Mouse (Mus musculus): ENCODE results near the gene Gemin8. TPM values are rescaled to one million over a fixed set of nuclear protein-coding genes. Genes with fewer than 3 reads are reported as not detected.

Gene Gemin8
- polyA plus RNA-seq, 1 experiment, result 7.2 TPM

DNA sequence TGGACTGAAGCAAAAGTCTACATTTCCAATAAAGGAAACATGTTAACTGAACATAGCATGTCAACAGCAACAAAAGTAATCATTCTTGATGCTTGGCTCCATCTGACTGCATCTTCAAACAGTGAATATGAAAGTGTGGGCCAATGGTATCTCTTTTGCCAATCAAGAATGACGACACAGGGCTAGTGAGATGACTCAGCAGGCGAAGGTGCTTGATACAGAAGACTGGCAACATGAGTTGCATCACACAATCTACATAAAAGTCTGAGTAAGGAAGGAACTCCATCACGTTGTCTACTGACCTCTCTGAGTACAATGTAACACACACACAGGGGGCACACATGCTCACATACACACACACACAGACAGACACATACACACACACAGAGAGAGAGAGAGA is 59.5 kb downstream of the Gemin8 start:
- no peak for TF ChIP-seq POLR2A (IDR thresholded peaks at IDR 0.05; ENCODE audit: control insufficient read depth, low read depth, low read length)
- no peak for TF ChIP-seq CTCF (IDR thresholded peaks at IDR 0.05; ENCODE audit: control insufficient read depth, insufficient read depth, insufficient replicate concordance, low read depth, low read length)
- H3K4me3 ChIP-seq (ENCODE audit: control insufficient read depth, low read depth, low read length), result no peak overlapping the region

DNA sequence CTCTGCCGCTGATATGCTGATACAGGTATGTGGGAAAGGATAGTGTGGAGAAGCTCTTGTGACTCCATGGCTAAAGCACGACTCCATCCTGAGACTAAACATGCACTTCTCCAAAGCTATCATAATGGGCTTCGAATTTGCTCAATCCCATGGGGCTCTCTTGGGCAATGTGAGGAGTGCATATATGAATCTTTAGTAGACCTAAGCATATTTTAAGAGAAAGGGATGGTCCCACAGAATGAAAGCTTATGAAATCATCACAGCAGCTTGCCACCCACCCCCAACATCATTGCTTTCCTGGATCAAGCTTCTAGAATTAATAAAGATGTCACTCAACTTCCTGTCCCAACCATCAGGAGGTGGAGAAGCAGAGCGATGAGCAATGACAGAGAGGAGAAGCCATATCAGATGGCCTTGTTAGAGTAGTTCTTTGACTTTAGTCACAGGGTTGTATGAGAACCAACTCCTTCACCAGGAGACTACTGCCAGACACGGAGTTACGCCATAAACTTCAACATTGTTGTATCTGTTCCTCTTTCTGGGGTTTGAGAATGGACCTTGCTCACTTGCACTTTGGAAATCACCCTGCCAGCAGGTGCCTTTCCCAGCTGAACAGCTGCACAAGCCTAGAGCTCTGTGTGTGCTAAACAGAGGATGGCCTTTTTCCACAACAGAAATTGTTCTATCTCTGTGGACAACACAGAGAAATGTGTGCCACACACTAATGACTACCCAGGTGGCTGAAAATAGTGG is 60.4 kb downstream of the Gemin8 start:
- Histone ChIP-seq H3K4me1 (ENCODE audit: control insufficient read depth, insufficient read depth, low read length) (no peaks in the 10 kb centered on the region), H3K27ac (ENCODE audit: control insufficient read depth, insufficient read depth, low read depth, low read length) (no peak overlapping the region), H3K36me3 (ENCODE audit: control insufficient read depth, insufficient read depth, low read length) (no peaks in the 10 kb centered on the region), H3K4me3 (ENCODE audit: control insufficient read depth, low read depth, low read length) (no peak overlapping the region), H3K27me3 (ENCODE audit: control insufficient read depth, insufficient read depth, low read length) (no peaks in the 10 kb centered on the region)
- no peak for TF ChIP-seq CTCF (IDR thresholded peaks at IDR 0.05; ENCODE audit: control insufficient read depth, insufficient read depth, insufficient replicate concordance, low read depth, low read length)
- no peak for TF ChIP-seq POLR2A (IDR thresholded peaks at IDR 0.05; ENCODE audit: control insufficient read depth, low read depth, low read length)

More for the DNA sequence above, 59.5 kb downstream of the Gemin8 start:
- no peaks in the 10 kb centered on the region for H3K27me3 ChIP-seq (ENCODE audit: control insufficient read depth, insufficient read depth, low read length)
- no peak overlapping the region for H3K27ac ChIP-seq (ENCODE audit: control insufficient read depth, insufficient read depth, low read depth, low read length)
- H3K36me3 ChIP-seq (ENCODE audit: control insufficient read depth, insufficient read depth, low read length), result no peaks in the 10 kb centered on the region
- no peaks in the 10 kb centered on the region for H3K4me1 ChIP-seq (ENCODE audit: control insufficient read depth, insufficient read depth, low read length)

DNA sequence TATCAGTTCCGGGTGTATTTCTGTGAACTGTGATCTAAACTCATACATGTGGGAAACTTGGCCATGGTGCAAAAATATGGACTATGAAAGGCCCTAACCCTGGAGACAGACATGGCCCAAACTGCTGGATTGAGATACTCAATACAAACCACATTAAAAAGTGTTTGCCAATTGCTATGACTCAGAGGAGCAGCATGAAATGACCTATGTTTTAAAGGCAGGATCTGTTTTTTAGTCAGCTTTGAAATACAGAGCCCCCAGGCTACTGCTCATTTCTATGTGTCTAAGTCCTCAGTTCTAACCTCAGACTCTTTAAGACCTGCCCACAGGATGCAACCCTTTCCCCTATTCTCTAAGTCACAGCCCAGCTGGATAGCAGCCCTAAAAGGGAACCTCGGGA is 65.9 kb downstream of the Gemin8 start:
- no peak overlapping the region for H3K27ac ChIP-seq (ENCODE audit: control insufficient read depth, insufficient read depth, low read depth, low read length)
- TF ChIP-seq POLR2A (IDR thresholded peaks at IDR 0.05; ENCODE audit: control insufficient read depth, low read depth, low read length), result no peak
- TF ChIP-seq CTCF (IDR thresholded peaks at IDR 0.05; ENCODE audit: control insufficient read depth, insufficient read depth, insufficient replicate concordance, low read depth, low read length), result no peak
- H3K36me3 ChIP-seq (ENCODE audit: control insufficient read depth, insufficient read depth, low read length), result no peaks in the 10 kb centered on the region
- no peaks in the 10 kb centered on the region for H3K27me3 ChIP-seq (ENCODE audit: control insufficient read depth, insufficient read depth, low read length)
- H3K4me3 ChIP-seq (ENCODE audit: control insufficient read depth, low read depth, low read length), result no peak overlapping the region
- H3K4me1 ChIP-seq (ENCODE audit: control insufficient read depth, insufficient read depth, low read length), result peaks cover 9% of the 10 kb centered on the region

DNA sequence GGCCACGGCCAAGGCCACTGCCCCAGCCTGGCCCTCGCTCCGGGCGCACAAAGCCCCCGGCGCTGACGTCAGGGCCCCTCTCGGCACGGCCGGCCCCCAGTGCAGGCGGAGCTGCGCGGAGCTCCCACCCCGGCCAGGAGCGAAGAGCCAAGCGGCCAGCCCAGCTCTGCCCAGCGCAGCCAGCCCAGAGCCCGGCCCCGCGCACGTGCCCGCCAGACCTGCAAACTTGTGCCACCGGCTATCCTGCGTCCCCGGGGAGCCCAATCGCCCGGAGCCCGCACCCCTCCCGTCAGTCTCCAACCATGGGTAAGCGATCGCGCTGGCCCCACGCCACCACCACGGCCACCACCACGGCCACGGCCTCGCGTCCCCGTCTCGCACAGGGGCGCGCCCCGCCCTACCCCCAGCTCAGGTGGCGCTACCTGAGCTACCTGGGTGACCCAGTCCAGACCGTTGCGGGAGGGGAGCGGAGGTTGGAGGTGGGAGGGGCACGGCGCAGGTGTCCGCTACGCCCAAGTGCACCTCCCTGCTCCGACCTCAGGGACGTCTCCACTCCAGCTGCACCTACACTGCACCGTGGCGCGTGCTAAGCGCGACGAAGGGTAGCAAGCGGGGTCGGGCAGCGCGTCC is 68.7 kb downstream of the Gemin8 start, which contains the start of gene Gpm6b:
Gene Gpm6b (plus strand): TSS at position 81 of the 630 bp plus-strand sequence.
- peaks cover 9% of the 10 kb centered on the region for H3K4me1 ChIP-seq (ENCODE audit: control insufficient read depth, insufficient read depth, low read length)
- peak within 1 kb of the TSS; percentile 54 for H3K27ac ChIP-seq (ENCODE audit: control insufficient read depth, insufficient read depth, low read depth, low read length)
- no peak for TF ChIP-seq POLR2A (IDR thresholded peaks at IDR 0.05; ENCODE audit: control insufficient read depth, low read depth, low read length)
- no peak for TF ChIP-seq CTCF (IDR thresholded peaks at IDR 0.05; ENCODE audit: control insufficient read depth, insufficient read depth, insufficient replicate concordance, low read depth, low read length)
- no peaks in the 10 kb centered on the region for H3K27me3 ChIP-seq (ENCODE audit: control insufficient read depth, insufficient read depth, low read length)
- no peaks in the 10 kb centered on the region for H3K36me3 ChIP-seq (ENCODE audit: control insufficient read depth, insufficient read depth, low read length)
- peak within 1 kb of the TSS; percentile 66 for H3K4me3 ChIP-seq (ENCODE audit: control insufficient read depth, low read depth, low read length)

DNA sequence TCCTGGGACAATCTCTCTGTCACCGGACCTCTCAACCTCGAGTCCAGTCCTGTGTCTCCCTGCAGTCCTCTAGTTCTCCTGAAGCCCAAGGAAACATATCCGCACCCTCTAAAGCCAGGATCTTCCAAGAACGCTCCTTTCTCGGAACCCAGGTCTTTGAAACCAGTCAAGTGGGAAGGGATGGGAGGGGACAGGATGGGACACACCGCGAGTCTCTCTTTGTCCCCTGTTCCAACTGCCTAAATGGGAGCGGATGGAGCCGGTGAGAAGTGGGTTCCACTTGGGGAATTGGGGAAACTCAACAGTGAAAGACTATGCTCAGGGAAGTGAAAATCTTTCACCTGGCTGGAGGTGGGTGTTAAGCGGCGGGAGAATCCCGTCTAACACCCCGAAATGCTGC is 69.3 kb downstream of the Gemin8 start:
- Histone ChIP-seq H3K4me1 (ENCODE audit: control insufficient read depth, insufficient read depth, low read length) (peaks cover 9% of the 10 kb centered on the region), H3K27me3 (ENCODE audit: control insufficient read depth, insufficient read depth, low read length) (no peaks in the 10 kb centered on the region), H3K4me3 (ENCODE audit: control insufficient read depth, low read depth, low read length) (peak overlapping the region; percentile 66), H3K27ac (ENCODE audit: control insufficient read depth, insufficient read depth, low read depth, low read length) (peak overlapping the region; percentile 54), H3K36me3 (ENCODE audit: control insufficient read depth, insufficient read depth, low read length) (no peaks in the 10 kb centered on the region)
- TF ChIP-seq POLR2A (IDR thresholded peaks at IDR 0.05; ENCODE audit: control insufficient read depth, low read depth, low read length) (no peak), CTCF (IDR thresholded peaks at IDR 0.05; ENCODE audit: control insufficient read depth, insufficient read depth, insufficient replicate concordance, low read depth, low read length) (no peak)

Other genes starting within 250 kb of the Gemin8 start
- 9.5 and 12.8 TPM in 2 replicates for gene Gpm6b, start 68.5 kb downstream of the Gemin8 start, polyA plus RNA-seq (2012; rRNA removed)

All from testis, adult 2 months (tissue).